Comparison of ENCODE assay signal across 18 mouse cellular contexts in the genomic region with DNA sequence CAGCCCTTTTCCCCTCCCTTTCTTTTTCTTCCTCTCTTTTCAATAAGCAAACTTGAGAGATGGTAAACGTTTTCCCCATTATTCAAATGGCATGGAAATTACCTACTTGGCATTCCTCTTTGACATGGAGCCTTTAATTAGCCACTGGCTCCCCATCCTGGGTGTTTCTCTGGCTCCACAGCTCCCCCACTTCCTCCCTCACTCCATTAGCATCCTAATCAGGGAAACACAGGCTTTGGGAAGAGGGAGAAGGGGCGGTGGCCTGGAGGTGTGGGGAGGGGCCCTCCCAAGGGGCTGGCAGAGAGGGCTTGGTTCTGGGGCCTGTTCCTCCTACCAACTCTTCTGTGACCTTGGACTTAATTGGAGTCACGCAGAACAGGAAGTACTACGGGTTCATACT.
DNase-seq lines count a peak whose midpoint lies in the region; ATAC-seq lines count a peak whose summit lies in the region.
"Had no signal": no experiment of that assay in that cellular context is flagged by ENCODE, and none has a peak within 500 bp of the region (broad histone marks: within the 10 kb centered on the region; RNA-seq: fewer than 3 reads in every experiment).

No protein-coding gene starts in this region.

- no peak overlapping the region for H3K27ac ChIP-seq in neural tube, embryonic 12.5 days
- 0 out of 2 replicates have a peak overlapping the region, but pooled peaks have one; percentile 14 for H3K27ac ChIP-seq in forebrain, embryonic 11.5 days (ENCODE audit: low read depth, low read length)
- H3K27ac ChIP-seq in hindbrain, embryonic 14.5 days = no peak overlapping the region
- H3K27ac ChIP-seq: gastrocnemius, adult 2 months; heart, adult 2 months; liver, embryonic 14.5 days had no signal

- 0 out of 2 replicates have a peak, but pooled peaks cover 5% of the 10 kb centered on the region for H3K9me3 ChIP-seq in neural tube, embryonic 12.5 days
- H3K9me3 ChIP-seq in forebrain, embryonic 11.5 days (ENCODE audit: control insufficient read depth, low read length) = peaks cover 3% of the 10 kb centered on the region; the same call in 1 of the 2 replicates
- H3K9me3 ChIP-seq in hindbrain, embryonic 14.5 days (ENCODE audit: control insufficient read depth, low read length) = no peaks in the 10 kb centered on the region

- H3K36me3 ChIP-seq in neural tube, embryonic 12.5 days = no peaks in the 10 kb centered on the region
- H3K36me3 ChIP-seq in forebrain, embryonic 11.5 days (ENCODE audit: control insufficient read depth, insufficient read depth, low read length) = no peaks in the 10 kb centered on the region
- H3K36me3 ChIP-seq in hindbrain, embryonic 14.5 days (replicated peaks; ENCODE audit: control insufficient read depth, insufficient read depth) = no peaks in the 10 kb centered on the region

- peaks cover 4% of the 10 kb centered on the region; the same call in 1 of the 2 replicates for H3K4me1 ChIP-seq in neural tube, embryonic 12.5 days
- peaks cover 9% of the 10 kb centered on the region; the same call in 1 of the 2 replicates for H3K4me1 ChIP-seq in forebrain, embryonic 11.5 days (replicated peaks; ENCODE audit: control insufficient read depth, insufficient read depth, low read length)
- H3K4me1 ChIP-seq in hindbrain, embryonic 14.5 days (replicated peaks; ENCODE audit: control insufficient read depth, insufficient read depth, low read length) = 0 out of 2 replicates have a peak, but pooled peaks cover 4% of the 10 kb centered on the region

- DNase-seq in neural tube, embryonic 10.5 days (ENCODE audit: extremely low spot score, low spot score) = no peak
- DNase-seq in forebrain, embryonic 11.5 days (ENCODE audit: low spot score) = peak; percentile 80
- DNase-seq in hindbrain, embryonic 14.5 days (ENCODE audit: low spot score) = no peak
- DNase-seq in spleen, adult 18-20 months = no peak
- DNase-seq in cerebellum, postnatal 10 days = no peak
- no peak for DNase-seq in layer of hippocampus, adult 11-12 months (ENCODE audit: low spot score)
- DNase-seq: adrenal gland, adult 8-10 months; cerebellum, postnatal 36 days; gastrocnemius, adult 2 months; heart, adult 2 months; heart, postnatal 10 days; kidney, postnatal 10 days; lung, postnatal 36 days; right cerebral cortex, postnatal 14 days; thymus, adult 18-20 months had no signal

- H3K9ac ChIP-seq in neural tube, embryonic 12.5 days = no peak overlapping the region
- H3K9ac ChIP-seq in forebrain, embryonic 11.5 days (ENCODE audit: low read length) = no peak overlapping the region
- no peak overlapping the region for H3K9ac ChIP-seq in hindbrain, embryonic 14.5 days
- H3K9ac ChIP-seq: liver, embryonic 14.5 days had no signal

- H3K27me3 ChIP-seq in neural tube, embryonic 12.5 days (replicated peaks) = no peaks in the 10 kb centered on the region
- H3K27me3 ChIP-seq in forebrain, embryonic 11.5 days (ENCODE audit: control insufficient read depth, insufficient read depth, low read length) = no peaks in the 10 kb centered on the region
- no peaks in the 10 kb centered on the region for H3K27me3 ChIP-seq in hindbrain, embryonic 14.5 days (ENCODE audit: control insufficient read depth, insufficient read depth, low read length)

- 34% methylated on average over 4 of the region's 4 CpGs for WGBS in neural tube, embryonic 12.5 days
- 29% methylated on average over 4 of the region's 4 CpGs for WGBS in forebrain, embryonic 11.5 days
- WGBS in hindbrain, embryonic 14.5 days = 25% methylated on average over 4 of the region's 4 CpGs

- peak; percentile 48; the same call in 1 of the 2 replicates for ATAC-seq in neural tube, embryonic 12.5 days (ENCODE audit: low FRiP score, low read depth)
- ATAC-seq in forebrain, embryonic 11.5 days (replicated peaks; ENCODE audit: low FRiP score) = peak; percentile 88
- ATAC-seq in hindbrain, embryonic 14.5 days (ENCODE audit: low FRiP score) = peak; percentile 59; the same call in 1 of the 2 replicates
- ATAC-seq: intestine, embryonic 16.5 days had no signal

- no peak overlapping the region for H3K4me3 ChIP-seq in neural tube, embryonic 12.5 days
- no peak overlapping the region for H3K4me3 ChIP-seq in forebrain, embryonic 11.5 days (ENCODE audit: low read depth, low read length)
- H3K4me3 ChIP-seq in hindbrain, embryonic 14.5 days (replicated peaks; ENCODE audit: low read length) = no peak overlapping the region
- H3K4me3 ChIP-seq: gastrocnemius, adult 2 months; heart, adult 2 months had no signal

- H3K4me2 ChIP-seq in neural tube, embryonic 12.5 days (replicated peaks) = no peak overlapping the region
- H3K4me2 ChIP-seq in forebrain, embryonic 11.5 days (ENCODE audit: low read depth, low read length, severe bottlenecking) = no peak overlapping the region
- no peak overlapping the region for H3K4me2 ChIP-seq in hindbrain, embryonic 14.5 days (replicated peaks)
